In genomic region chr2:95586002-95586401, GRCm38 (mm10) we compare ENCODE assay signal across 32 mouse cellular contexts.
"Had no signal": no experiment of that assay in that cellular context is flagged by ENCODE, and none has a peak within 500 bp of the region (broad histone marks: within the 10 kb centered on the region; RNA-seq: fewer than 3 reads in every experiment).

No protein-coding gene starts in this region.

- H3K4me2 ChIP-seq: heart, embryonic 11.5 days; heart, embryonic 12.5 days; heart, embryonic 13.5 days; heart, embryonic 15.5 days; hindbrain, embryonic 12.5 days; hindbrain, embryonic 13.5 days; hindbrain, embryonic 14.5 days; hindbrain, embryonic 15.5 days; kidney, embryonic 15.5 days had no signal

- H3K36me3 ChIP-seq: heart, embryonic 10.5 days; heart, embryonic 12.5 days; heart, embryonic 13.5 days; heart, embryonic 15.5 days; hindbrain, embryonic 10.5 days; hindbrain, embryonic 12.5 days; hindbrain, embryonic 13.5 days; hindbrain, embryonic 15.5 days; kidney, embryonic 15.5 days had no signal

- H3K9me3 ChIP-seq: heart, embryonic 10.5 days; heart, embryonic 12.5 days; heart, embryonic 13.5 days; heart, embryonic 15.5 days; hindbrain, embryonic 10.5 days; hindbrain, embryonic 12.5 days; hindbrain, embryonic 13.5 days; hindbrain, embryonic 15.5 days; kidney, embryonic 15.5 days had no signal

- H3K27me3 ChIP-seq: heart, embryonic 12.5 days; heart, embryonic 13.5 days; heart, embryonic 15.5 days; hindbrain, embryonic 12.5 days; hindbrain, embryonic 13.5 days; hindbrain, embryonic 15.5 days; kidney, embryonic 15.5 days had no signal

- H3K9ac ChIP-seq: heart, embryonic 12.5 days; heart, embryonic 13.5 days; heart, embryonic 15.5 days; hindbrain, embryonic 12.5 days; hindbrain, embryonic 13.5 days; hindbrain, embryonic 14.5 days; hindbrain, embryonic 15.5 days; kidney, embryonic 15.5 days had no signal

- H3K4me1 ChIP-seq: heart, embryonic 10.5 days; heart, embryonic 12.5 days; heart, embryonic 13.5 days; heart, embryonic 15.5 days; hindbrain, embryonic 10.5 days; hindbrain, embryonic 12.5 days; hindbrain, embryonic 15.5 days had no signal

- ATAC-seq: hindbrain, embryonic 16.5 days; hindbrain, postnatal 0 days; inflammation-experienced regulatory T-cells, adult 6 months had no signal

- H3K4me3 ChIP-seq: heart, adult 2 months; heart, embryonic 10.5 days; heart, embryonic 12.5 days; heart, embryonic 13.5 days; heart, embryonic 15.5 days; hindbrain, embryonic 10.5 days; hindbrain, embryonic 12.5 days; hindbrain, embryonic 13.5 days; hindbrain, embryonic 15.5 days; kidney, embryonic 15.5 days; layer of hippocampus, adult 2 months; left cerebral cortex, adult 2 months had no signal

- H3K27ac ChIP-seq: heart, adult 2 months; heart, embryonic 10.5 days; heart, embryonic 13.5 days; heart, embryonic 15.5 days; hindbrain, embryonic 10.5 days; hindbrain, embryonic 12.5 days; hindbrain, embryonic 13.5 days; hindbrain, embryonic 14.5 days; hindbrain, embryonic 15.5 days; hindbrain, postnatal 0 days; kidney, embryonic 15.5 days; kidney, postnatal 0 days; layer of hippocampus, adult 2 months; left cerebral cortex, adult 2 months had no signal

- DNase-seq: heart, adult 2 months; heart, postnatal 10 days; heart, postnatal 14 days; heart, postnatal 36 days; heart, postnatal 4 days; kidney, adult 11 months; kidney, adult 8-10 months; kidney, adult 9 months; kidney, postnatal 10 days; kidney, postnatal 14 days; kidney, postnatal 25 days; kidney, postnatal 36 days; kidney, postnatal 4 days; layer of hippocampus, adult 9-11 months; layer of hippocampus, postnatal 36 days had no signal
